Mouse (Mus musculus): ENCODE results near the gene Kbtbd2.

Gene Kbtbd2

DNA sequence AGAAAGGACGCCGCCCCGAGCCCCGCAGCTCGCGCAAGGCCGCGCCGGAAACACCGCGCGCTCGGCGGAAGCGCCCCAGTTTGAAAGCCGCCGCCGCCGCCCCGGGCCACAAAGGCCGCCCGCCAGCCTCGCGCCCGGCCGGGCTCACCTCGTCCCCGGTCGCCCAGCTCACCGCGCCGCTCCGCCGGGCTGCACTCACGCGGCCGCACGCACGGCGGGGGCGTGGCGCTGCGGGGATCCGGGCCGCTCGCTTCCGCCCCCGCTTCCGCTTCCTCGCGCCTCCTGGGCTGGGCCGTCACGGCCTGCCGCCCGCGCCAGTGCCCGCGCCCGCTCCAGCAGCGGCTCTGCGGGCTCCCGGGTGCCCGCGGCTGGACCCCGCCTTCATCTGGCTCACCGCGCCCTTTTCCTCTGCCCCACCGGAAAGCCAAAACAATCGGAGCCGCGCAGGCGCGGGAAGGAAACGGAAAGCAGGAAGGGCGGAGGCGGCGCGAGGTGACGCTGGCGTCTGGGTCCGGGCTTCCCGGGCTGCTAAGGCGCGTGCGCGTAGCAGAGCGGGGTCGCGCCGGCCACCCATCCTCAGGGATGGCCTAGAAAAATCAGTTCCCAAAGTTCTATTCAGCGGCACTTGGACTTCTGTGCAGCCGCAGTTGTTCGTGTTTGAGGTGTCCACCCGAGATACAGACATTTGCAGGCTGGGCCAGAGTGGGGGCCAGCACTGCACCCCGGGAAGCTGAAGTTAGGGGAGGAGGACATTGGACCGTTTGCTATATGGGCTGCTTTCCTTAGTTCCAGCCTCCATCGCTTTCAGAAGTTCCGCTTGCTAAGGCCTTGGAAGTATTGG lies at the start of gene Kbtbd2:
Gene Kbtbd2, minus strand, starts transcription at position 503 of the 841 bp plus-strand sequence.
- DNase-seq, result peak; percentile 97

DNA sequence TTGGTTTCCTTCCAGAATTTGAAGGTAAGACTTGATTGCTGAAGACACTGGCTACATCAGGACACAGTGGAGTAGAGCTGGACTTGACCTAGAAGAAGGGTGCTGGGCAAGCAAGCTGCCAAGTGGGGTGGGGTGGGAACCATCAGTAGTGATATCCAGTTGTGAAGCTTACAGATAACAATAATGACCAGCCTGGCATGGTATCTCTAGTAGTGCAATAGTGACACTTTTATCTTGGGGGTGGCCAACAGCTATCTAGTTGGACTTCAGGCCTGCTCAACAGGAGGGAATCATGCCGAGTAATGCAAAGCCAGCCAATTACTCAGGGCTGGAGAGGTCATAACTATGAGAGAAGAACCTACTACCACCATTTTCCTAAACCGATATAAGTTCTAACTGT lies 46.8 kb upstream of the Kbtbd2 start:
- DNase-seq, result no peak

DNA sequence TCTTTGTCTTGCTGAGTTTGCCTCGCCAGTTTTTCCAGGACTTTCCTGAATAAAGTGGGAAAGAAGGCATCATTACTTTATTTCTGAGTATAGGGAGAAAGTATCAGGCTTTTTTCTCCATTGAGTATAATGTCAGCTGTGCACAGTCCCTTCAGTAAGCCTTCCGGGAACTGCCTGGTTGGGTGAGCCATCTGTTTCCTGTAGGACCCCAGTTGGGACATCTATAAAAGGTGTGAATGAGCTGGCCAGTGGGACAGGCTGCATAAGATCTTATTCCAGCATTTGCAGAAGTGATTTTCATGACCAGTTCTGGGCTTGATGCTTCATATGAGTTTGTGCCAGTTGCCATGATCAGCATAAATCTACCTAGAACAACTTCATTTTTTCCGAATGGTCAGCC lies 45.6 kb upstream of the Kbtbd2 start:
- DNase-seq, result no peak

DNA sequence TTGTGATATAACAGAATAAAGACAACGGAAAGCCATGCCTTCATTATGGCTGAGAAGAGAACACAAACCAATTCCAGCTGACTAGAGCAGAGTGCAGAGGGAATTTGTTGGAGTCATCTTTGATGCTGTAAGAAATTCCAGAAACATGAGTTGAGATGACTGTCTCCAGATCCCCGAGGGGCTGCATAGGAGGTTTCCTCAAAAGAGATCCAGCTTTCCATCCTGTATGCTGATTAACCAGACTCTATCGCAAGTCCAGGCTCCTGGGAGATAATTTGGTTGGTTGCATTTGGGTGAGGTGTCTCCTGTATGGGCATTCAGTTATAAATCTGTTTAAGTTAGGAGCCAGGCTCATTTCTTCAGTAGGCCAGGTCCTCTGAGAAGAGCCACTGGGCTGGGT lies 40.0 kb upstream of the Kbtbd2 start:
- no peak for DNase-seq

DNA sequence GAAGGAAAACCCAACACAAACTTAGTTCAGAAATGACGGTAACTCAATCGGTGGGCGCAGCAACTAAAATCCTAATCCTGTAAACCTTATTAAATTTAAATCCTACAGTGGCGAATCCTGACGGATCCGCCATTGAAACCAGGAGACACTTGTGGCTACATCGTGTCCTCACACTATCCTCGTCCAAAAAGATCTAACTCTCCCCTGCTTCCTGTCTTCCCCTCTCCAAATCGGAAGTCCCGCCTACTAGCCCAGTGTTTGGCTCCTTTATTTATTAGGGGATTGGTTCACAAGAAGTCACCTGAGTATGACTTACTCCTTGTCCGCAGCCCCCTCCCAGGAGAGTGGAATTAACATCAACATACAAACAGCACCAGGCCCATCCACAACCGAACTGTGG lies 39.6 kb upstream of the Kbtbd2 start:
- no peak for DNase-seq

DNA sequence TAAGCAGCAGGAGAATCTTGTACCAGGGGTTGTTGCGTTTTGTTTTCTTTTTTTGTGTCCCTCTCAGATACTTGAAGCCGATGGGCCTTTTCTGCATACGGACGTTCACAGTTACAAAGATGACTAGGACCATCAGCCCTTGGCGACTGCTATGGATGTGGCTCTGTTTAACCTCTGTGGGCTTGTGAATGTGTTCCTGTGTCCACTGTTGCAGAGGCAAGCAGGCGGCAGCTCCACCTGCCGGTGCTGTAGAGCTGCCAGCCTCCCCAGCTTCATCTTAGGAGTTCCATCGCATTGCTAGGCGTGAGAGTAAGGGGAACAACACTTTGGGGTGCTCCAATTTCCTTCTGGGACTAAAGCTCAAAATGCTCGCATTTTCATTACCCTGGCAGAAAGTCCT lies 37.9 kb upstream of the Kbtbd2 start:
- DNase-seq, result peak; percentile 5

DNA sequence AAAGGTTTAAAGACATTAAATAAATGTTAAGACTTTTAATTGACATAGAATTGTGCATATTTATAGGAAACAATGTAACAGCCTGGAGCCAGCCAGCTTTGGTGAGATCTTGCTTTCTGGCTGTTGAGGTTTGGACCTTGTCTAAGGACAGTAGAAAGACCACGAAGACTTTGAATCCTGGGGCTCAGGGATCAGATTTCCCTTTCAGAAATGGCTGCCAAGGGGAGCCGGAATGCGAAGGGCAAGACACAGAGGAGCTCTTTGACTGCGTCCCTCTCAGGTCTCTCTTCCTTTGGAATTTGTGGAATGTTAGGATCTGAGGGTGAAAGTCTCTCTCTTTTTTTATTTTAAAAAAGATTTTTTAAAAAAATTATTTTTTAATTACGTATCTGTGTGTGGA lies 37.2 kb upstream of the Kbtbd2 start:
- DNase-seq, result no peak

DNA sequence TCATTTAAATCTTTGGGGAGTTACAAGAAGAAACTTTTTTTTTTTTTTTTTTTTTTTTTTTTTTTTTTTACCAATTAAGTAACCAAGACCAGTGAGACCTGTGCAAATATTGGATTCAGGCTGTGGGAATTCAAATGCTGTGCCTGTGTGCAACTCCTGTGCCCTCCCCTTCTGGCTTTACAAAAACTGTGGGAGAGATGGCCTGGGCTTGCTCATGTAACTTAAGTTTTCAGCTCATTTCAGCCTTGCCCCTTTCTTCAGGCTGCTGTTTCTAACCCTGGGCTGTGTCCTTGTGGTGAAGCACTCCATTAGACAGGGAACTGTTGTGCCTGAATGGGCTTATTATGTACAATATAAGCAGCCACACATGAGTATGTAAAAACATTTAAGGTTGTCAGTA lies 35.2 kb upstream of the Kbtbd2 start:
- DNase-seq, result no peak

DNA sequence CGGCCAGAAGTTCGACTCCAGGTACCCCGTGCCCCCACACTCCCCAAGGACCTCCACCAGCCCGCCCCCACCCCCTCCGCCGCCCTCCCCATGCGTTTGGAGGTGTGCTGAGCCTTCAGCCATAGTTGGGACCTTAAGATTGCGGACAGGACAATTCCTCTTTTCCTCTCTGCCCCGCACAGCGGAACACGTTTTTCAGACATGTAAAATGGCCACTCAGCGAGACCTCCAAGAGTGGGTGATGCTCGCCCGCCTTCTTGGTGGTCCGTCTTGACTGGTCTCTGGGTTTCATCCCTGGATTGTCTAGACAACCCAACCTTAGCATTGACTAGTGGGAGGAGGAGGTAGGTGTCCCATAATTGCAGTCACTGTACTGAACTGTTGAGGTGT lies 34.8 kb upstream of the Kbtbd2 start:
- no peak for DNase-seq

DNA sequence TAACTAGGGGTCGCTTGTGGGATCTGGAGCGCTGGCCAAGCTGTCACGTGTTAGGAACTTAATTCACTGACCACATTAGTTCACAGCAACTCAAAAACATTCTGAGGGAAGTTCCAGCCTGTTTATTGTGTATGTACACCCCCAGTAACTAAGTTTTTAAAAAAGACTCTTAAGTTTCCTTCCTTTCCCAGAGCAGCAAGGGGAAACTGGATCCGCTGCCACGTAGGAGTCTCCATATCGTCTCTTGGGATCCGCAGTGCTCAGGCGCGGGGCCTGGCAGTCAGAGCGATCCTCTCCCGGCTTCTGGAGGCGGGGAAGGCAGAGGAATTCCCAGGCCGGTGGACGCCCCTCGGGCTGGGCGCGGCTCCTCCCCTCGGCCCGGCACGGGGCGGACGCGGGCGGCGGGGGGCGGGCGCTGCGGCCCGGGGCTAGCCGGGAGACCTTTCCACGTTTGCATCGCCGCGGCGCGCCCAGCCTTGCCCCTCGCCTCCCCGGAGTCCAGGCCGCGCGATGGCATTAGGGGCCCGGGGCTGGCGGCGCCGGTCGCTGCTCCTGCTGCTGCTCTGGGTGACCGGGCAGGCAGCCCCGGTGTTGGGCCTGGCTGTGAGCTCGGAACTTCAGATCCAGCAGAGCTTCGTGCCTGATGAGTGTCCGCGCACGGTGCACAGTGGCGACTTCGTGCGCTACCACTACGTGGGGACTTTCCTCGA lies 34.2 kb upstream of the Kbtbd2 start, which contains the start of gene Fkbp9:
Gene Fkbp9, plus strand, starts transcription at position 363 of the 710 bp plus-strand sequence.
- peak; percentile 64 for DNase-seq

DNA sequence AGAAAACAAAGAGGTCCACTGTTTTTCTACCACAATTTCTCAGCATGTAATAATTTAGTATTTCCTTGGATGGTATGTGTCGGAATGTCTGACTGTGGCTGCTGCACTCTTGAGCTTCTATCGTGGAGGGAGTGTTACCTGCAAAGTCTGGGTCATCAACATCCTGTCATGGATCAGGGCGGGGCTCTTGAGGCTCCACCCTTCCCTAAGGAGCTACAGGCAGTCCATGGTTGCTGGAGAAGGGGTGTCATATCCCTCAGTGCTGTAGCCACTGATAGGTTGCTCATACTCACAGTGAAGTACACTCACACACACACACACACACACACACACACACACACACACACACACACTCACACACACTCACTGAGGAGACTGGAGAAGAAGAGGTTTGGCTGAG lies 28.0 kb upstream of the Kbtbd2 start:
- no peak for DNase-seq

DNA sequence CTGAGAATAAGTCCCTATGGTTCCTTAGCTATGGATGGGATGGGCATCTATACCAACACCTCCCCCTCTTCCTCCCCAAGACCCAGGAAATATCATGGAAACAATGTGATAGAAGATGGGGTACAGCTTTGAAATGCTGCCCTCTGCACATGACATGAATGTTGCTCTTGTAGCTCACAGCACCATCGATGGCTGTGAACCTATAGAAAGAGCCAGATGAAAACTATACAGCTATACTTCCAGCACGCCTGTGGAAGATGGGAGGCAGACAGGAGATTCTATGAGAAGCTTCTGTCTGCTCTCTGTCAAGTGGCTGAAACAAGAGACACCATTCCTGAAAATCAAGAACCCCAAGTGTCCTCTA lies 21.5 kb upstream of the Kbtbd2 start:
- no peak for DNase-seq

DNA sequence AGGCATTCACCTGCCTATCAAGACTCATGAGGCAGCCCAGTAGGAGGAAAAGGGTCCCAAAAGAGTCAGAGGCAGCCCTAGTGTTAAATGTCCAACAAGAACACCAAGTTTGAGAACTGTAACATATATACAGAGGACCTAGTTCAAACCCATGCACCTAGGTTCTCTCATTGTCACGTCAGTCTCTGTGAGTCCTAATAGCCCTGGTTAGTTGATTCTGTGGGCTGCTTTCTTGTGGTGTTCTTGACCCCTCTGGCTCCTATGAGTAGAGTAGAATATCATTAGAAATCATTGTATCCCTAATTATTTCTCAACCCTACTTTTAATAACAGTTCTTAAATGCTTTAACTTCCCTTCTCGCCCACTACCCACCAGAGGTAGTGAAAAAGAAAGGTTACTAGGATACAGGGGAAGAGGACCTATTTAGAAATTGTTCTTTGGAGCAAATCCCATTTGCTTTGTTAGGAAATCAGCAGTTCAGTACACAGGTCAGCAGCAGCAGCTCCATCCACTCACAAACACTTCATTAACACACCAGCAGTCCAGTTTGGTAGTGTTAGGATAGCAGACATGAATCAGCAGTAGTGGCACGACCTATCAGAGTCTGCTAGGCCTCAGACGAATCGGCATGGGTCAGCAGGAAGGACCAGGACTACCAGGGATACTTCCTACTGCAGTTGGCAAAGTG lies 21.0 kb upstream of the Kbtbd2 start:
- no peak for DNase-seq

DNA sequence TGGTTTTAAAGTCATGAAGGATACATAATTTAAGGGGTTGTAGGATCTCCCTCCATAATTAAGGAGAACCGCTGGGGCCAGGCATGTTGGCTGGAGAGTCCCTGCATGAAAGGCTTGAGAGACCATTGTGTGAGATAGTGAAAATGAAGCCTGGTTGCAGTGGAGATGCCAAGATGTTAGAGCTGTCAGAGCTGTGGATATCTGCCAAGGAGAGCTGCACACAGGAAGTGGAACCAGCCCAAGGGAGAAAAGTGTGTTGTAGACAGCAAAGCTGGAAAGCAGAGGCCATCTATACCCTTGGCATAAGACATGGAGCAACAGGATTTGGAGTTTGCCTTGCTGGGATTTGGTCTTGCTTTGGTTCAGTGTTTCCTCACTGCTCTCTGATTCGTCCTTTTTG lies 15.7 kb upstream of the Kbtbd2 start:
- DNase-seq, result no peak

DNA sequence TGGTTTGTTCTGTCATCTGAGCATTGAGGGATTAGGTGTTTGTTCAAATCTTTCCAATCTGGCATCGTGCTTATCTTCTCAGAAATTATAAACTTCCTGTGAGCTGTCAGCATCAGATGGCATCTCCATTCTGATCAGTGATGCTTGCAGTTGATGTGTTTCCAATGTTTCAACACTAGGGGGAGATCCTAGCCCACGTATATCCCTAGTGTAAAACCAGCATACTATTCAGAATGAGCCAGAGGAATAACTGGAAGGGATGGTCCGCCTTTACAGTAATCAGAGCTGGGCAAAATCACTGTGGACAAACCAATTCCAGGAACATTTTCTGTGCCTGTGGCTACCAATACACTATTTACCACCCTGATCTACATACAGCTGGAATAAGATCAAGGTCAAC lies 11.0 kb upstream of the Kbtbd2 start:
- DNase-seq, result peak; percentile 53

DNA sequence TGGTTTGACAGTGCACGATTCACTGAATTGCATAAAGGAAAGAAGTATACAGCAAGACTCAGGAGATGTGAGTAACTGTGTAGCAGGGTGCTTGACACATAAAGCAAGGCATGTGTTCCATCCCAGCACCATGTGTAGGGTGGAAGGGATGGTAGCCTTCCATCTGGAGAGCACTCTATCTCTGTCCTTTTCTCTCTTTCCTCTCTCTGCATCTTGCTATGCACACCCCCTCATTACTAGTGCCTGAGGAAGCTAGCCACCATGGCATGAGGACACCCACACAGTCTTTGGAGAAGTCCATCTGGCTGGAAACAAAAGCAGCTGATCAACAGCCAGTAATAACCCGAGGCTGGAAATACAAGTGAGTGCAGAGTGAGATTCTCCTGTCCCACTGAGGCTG lies 8.6 kb upstream of the Kbtbd2 start:
- peak; percentile 55 for DNase-seq

DNA sequence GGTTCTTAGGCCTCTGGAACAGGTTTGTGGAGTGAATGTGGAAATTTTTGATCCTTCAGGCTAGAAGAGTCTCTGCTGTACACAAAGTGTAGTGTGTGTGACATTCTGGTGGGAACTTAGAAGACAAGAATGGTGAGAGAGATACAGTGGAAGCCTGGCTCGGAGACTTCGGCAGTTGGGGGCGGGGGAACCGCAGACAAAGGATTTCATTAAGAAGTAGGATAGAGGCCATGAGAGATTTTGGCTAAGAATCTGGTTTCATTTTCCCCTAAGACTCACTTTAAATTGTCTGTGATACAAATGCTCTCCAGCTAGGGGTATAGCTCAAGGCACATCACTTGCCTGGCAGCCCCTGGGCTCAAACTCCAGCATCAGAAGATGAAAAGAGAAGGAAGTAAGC lies 7.4 kb upstream of the Kbtbd2 start:
- no peak for DNase-seq

DNA sequence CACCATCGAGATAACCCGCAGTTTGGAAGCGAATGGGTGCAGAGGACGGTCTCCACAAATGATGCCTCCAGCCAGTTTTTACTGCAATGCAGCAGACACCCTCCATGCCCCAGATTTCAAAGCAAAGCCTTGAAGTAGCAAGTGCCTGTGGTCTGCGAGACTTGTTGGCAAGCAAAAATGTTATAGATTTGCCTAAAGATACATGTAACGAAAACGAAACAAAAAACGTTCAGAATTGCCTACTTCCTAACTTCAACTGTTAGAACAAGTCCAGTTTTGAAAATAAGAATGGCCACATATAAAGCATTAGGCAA lies 496 bp upstream of the Kbtbd2 start:
- DNase-seq, result no peak

DNA sequence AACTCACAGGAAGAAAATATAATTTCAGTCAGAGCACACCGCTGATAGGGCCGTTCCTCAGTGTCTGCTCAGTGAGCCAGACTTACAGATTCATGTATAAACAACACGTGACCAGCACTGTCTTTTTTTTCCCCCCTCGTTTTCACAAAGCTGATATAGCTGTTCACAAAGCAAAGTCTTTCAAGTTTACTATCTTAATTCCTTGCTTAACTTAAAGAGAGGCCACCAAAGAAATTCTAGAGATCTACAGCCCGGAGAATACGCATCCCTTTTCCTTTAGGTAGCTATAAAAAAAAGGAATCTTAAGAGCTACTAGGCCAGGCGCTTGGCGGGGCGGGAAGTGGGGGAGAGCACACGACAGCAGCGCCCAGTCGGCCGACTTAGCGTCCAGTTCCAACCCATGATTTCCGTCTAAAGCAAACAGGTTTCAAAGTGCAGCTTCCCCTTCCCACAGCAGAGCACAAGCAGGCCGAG lies 908 bp downstream of the Kbtbd2 start:
- DNase-seq, result peak; percentile 24

DNA sequence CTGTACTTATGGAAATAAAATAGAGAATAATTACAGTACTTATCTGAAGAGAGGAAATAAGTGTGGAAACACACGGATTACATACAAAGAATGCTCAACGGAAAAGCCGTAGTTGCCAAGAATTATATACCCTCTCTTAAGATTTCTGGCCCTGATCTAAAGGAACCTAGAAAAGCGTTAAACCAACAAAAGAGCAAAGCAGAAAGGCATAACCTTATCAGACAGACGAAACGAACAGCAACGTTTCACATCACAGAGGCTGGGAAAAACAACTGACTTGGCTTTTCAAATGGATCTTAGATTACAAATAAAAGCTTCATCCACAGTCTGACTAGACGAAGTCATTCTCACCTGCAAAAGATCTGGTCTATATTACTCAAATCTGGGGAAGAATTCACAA lies 1.4 kb downstream of the Kbtbd2 start:
- no peak for DNase-seq

DNA sequence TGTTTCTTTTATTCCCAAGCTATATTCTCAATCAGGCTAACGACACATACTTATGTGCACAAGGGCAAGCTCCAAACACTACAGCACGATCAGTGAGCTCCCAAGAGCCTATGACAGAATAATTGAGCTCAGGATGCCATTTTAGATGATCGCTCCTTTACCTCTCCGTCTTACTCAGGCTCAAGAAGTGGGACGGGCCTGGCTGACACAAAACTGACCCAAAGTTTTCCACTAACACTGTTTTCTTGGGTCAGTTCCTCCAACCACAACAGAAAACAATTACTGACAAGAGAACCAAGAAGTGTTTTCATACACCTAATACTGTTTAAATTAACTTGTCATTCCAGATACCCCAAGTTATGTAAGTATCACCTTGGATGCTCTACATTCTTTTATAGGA lies 2.8 kb downstream of the Kbtbd2 start:
- no peak for DNase-seq

DNA sequence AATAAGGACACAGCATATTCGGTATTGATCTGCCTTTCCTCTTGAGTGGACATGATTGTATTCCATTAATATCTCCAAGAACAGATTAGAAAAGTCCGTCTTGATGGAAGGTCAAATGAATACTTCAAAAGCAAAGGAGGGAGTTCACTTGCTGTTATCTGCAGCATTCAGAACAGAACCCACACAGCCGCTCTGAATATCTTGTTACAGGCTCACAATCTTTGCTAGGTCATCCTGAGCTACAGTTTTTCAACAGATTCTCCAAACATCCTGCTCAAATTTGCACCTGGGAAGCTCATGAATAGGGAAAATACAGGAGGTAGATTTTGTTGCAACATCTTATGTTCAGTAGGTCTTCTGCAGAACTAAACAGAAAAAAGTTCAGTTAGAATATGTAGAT lies 8.3 kb downstream of the Kbtbd2 start:
- no peak for DNase-seq

DNA sequence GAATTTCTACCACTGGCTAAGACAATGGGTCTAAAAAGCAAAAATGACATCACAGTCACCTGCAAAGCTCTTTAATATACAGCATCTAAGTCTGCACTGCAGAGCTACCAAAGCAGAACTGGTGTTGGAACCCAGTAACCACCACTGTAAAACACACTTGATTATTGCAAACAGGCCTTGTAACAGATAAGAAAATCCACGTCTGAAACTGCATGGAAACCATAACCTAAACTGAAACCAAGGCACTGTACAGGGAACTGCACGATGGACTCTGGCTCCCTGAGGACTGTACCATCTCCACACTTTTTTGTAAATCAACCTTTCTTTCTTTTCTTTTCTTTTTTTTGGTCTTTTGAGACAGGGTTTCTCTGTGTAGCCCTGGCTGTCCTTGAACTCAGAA lies 9.9 kb downstream of the Kbtbd2 start:
- no peak for DNase-seq

DNA sequence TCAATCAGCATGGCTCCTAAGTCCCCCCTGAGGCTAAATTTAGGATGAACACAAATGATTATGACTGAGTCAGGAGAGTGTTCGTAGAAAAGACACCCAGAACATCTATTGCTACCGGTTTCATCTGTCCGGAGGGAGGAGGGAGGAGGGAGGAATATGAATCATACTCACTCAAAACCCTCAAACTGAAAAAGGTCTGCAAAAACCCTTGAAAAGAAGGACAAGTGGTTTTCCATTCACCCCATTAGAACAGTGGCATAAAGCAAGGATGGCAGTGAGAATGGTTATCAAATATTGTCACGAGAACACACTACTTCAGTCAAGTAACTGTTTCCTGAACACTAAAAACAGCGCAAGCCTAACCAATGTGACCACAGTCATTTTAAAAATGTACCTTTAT lies 12.5 kb downstream of the Kbtbd2 start:
- no peak for DNase-seq
